Mouse (Mus musculus): ENCODE data around the gene Plcb1. TPM values are rescaled to one million over a fixed set of nuclear protein-coding genes. Genes with fewer than 3 reads are reported as not detected.

Gene Plcb1
- polyA plus RNA-seq, 1 experiment from 2014 or later: 23.0 TPM

DNA sequence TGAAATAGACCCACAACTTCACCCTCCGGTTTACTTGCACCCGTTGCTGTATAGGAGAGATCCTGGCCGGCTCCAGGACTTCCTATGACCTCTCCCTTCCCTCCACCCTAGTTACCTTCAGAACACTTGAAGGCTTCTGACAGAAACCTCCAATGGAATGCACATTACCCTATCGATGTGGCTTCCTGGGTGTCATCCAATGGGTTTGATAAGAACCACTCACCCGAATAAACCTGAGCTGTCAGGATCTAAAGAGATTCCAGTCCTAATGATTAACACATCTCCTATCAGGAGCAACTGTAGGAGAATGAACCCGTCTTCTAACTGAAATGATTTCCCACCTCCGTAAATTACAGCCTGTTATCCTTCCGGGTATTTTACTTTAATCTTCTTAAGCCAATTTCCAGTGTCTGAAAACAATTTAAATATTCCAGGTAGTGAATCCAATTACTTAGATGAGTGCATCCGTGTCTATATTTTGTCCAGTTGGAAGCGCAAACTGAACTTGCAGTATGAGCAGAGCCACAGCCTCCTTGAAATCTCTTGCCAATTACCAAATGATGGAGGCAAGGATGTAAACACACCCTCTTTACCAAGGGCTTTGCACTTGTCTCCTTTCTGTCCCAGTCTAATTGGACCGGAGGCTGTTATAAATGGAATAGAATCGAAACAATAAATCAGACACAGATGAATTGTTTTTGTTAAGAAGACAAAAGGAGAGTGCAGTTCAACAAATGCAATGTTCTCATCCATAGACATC, 1.6 kb downstream of the Plcb1 start:
- Histone ChIP-seq H3K9ac (ENCODE audit: low read length) (peak overlapping the region; percentile 85), H3K36me3 (ENCODE audit: control insufficient read depth, insufficient read depth, low read length) (no peaks in the 10 kb centered on the region), H3K9me3 (replicated peaks; ENCODE audit: control insufficient read depth, low read length) (no peaks in the 10 kb centered on the region), H3K4me1 (ENCODE audit: control insufficient read depth, insufficient read depth, low read length) (peaks cover 7% of the 10 kb centered on the region; the same call in 1 of the 2 replicates), H3K27ac (ENCODE audit: low read depth, low read length) (no peak overlapping the region), H3K27me3 (replicated peaks; ENCODE audit: control insufficient read depth, insufficient read depth, low read length) (no peaks in the 10 kb centered on the region), H3K4me3 (ENCODE audit: low read depth, low read length) (peak overlapping the region; percentile 71), H3K4me2 (ENCODE audit: low read length) (peak overlapping the region; percentile 90)
- DNase-seq (ENCODE audit: low spot score) (peak; percentile 34), ATAC-seq (no peak)
- WGBS: 26% methylated on average over 12 of the region's 12 CpGs

- no peak for DNase-seq (ENCODE audit: low spot score)
- 91% methylated on average over 7 of the region's 7 CpGs for WGBS
- Histone ChIP-seq H3K9me3 (replicated peaks; ENCODE audit: control insufficient read depth, low read length) (no peaks in the 10 kb centered on the region), H3K4me2 (ENCODE audit: low read length) (no peak overlapping the region), H3K4me1 (ENCODE audit: control insufficient read depth, insufficient read depth, low read length) (no peaks in the 10 kb centered on the region; the same call in 1 of the 2 replicates), H3K4me3 (ENCODE audit: low read depth, low read length) (no peak overlapping the region), H3K9ac (ENCODE audit: low read length) (no peak overlapping the region), H3K27ac (ENCODE audit: low read depth, low read length) (no peak overlapping the region), H3K36me3 (ENCODE audit: control insufficient read depth, insufficient read depth, low read length) (no peaks in the 10 kb centered on the region), H3K27me3 (replicated peaks; ENCODE audit: control insufficient read depth, insufficient read depth, low read length) (no peaks in the 10 kb centered on the region)
- ATAC-seq: no peak
These were observed 7.1 kb downstream of the Plcb1 start for GRCm38 (mm10) chr2:134792926-134793325.

- no peak overlapping the region for H3K27ac ChIP-seq (ENCODE audit: low read depth, low read length)
- ATAC-seq: no peak
- no peak overlapping the region for H3K4me3 ChIP-seq (ENCODE audit: low read depth, low read length)
- no peaks in the 10 kb centered on the region for H3K27me3 ChIP-seq (replicated peaks; ENCODE audit: control insufficient read depth, insufficient read depth, low read length)
- no peaks in the 10 kb centered on the region for H3K4me1 ChIP-seq (ENCODE audit: control insufficient read depth, insufficient read depth, low read length)
- no peak for DNase-seq (ENCODE audit: low spot score)
- no peak overlapping the region for H3K9ac ChIP-seq (ENCODE audit: low read length)
- H3K9me3 ChIP-seq (replicated peaks; ENCODE audit: control insufficient read depth, low read length): no peaks in the 10 kb centered on the region
- no peaks in the 10 kb centered on the region for H3K36me3 ChIP-seq (ENCODE audit: control insufficient read depth, insufficient read depth, low read length)
- no peak overlapping the region for H3K4me2 ChIP-seq (ENCODE audit: low read length)
- 78% methylated on average over 1 of the region's 1 CpGs for WGBS
These were observed 14.4 kb downstream of the Plcb1 start for GRCm38 (mm10) chr2:134800226-134800625.

DNA sequence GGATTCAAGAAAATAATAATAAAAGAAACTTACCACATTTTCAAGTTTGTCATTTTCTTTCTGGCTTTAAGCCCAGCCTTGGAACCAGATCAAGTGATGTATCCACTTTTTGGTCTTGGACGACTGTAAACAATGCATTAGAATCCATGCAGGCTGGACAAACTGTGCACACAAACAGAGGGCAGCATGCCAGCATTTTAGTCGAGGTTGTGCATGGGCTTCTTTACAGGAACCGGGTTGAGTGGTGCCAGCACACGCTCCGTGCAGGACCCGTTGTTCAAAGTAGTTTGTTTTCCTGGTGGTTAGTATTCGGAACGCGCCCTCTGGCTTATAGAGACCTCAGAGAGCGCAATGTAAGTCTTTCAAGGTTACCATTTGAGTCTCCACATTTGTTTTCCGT, 30.5 kb downstream of the Plcb1 start:
- ATAC-seq (peak; percentile 40; the same call in 1 of the 2 replicates), DNase-seq (ENCODE audit: low spot score) (peak; percentile 31)
- Histone ChIP-seq H3K27me3 (replicated peaks; ENCODE audit: control insufficient read depth, insufficient read depth, low read length) (no peaks in the 10 kb centered on the region), H3K27ac (ENCODE audit: low read depth, low read length) (no peak overlapping the region), H3K9ac (ENCODE audit: low read length) (no peak overlapping the region), H3K4me3 (ENCODE audit: low read depth, low read length) (no peak overlapping the region), H3K4me1 (ENCODE audit: control insufficient read depth, insufficient read depth, low read length) (peaks cover 8% of the 10 kb centered on the region; the same call in 1 of the 2 replicates), H3K9me3 (replicated peaks; ENCODE audit: control insufficient read depth, low read length) (no peaks in the 10 kb centered on the region), H3K4me2 (ENCODE audit: low read length) (no peak overlapping the region), H3K36me3 (ENCODE audit: control insufficient read depth, insufficient read depth, low read length) (no peaks in the 10 kb centered on the region)
- WGBS: 60% methylated on average over 11 of the region's 11 CpGs

GRCm38 (mm10) chr2:134817058-134817840, 31.4 kb downstream of the Plcb1 start:
- WGBS: 88% methylated on average over 7 of the region's 7 CpGs
- H3K36me3 ChIP-seq (ENCODE audit: control insufficient read depth, insufficient read depth, low read length): no peaks in the 10 kb centered on the region
- H3K4me3 ChIP-seq (ENCODE audit: low read depth, low read length): no peak overlapping the region
- ATAC-seq (no peak), DNase-seq (ENCODE audit: low spot score) (no peak)
- H3K9me3 ChIP-seq (replicated peaks; ENCODE audit: control insufficient read depth, low read length): no peaks in the 10 kb centered on the region
- H3K4me1 ChIP-seq (ENCODE audit: control insufficient read depth, insufficient read depth, low read length): peaks cover 8% of the 10 kb centered on the region; the same call in 1 of the 2 replicates
- no peak overlapping the region for H3K4me2 ChIP-seq (ENCODE audit: low read length)
- no peak overlapping the region for H3K9ac ChIP-seq (ENCODE audit: low read length)
- no peaks in the 10 kb centered on the region for H3K27me3 ChIP-seq (replicated peaks; ENCODE audit: control insufficient read depth, insufficient read depth, low read length)
- no peak overlapping the region for H3K27ac ChIP-seq (ENCODE audit: low read depth, low read length)

DNA sequence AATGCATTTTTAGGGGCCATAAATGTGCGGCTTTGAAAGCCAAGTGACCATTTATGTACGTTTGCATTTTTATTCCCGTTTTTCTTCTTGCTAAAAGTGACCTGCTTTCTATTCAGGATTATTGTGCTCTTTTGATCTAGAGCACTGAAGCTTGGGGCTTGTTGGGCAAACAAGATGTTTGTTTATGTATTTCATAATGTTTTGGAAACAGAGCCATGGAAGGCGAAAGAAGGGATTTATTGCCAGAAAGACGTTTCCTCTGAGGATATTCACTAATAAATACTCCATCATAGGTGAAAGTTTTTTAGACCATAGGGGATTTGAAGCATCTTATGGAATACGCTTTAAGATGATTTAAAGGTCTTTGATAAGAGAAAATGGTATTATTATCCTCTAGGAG, 35.3 kb downstream of the Plcb1 start:
- no peaks in the 10 kb centered on the region for H3K9me3 ChIP-seq (replicated peaks; ENCODE audit: control insufficient read depth, low read length)
- no peaks in the 10 kb centered on the region for H3K27me3 ChIP-seq (replicated peaks; ENCODE audit: control insufficient read depth, insufficient read depth, low read length)
- no peak for ATAC-seq
- WGBS: 78% methylated on average over 6 of the region's 6 CpGs
- no peaks in the 10 kb centered on the region for H3K36me3 ChIP-seq (ENCODE audit: control insufficient read depth, insufficient read depth, low read length)
- no peak overlapping the region for H3K27ac ChIP-seq (ENCODE audit: low read depth, low read length)
- peaks cover 16% of the 10 kb centered on the region for H3K4me1 ChIP-seq (ENCODE audit: control insufficient read depth, insufficient read depth, low read length)
- H3K4me2 ChIP-seq (ENCODE audit: low read length): no peak overlapping the region
- no peak for DNase-seq (ENCODE audit: low spot score)
- H3K9ac ChIP-seq (ENCODE audit: low read length): no peak overlapping the region
- no peak overlapping the region for H3K4me3 ChIP-seq (ENCODE audit: low read depth, low read length)

DNA sequence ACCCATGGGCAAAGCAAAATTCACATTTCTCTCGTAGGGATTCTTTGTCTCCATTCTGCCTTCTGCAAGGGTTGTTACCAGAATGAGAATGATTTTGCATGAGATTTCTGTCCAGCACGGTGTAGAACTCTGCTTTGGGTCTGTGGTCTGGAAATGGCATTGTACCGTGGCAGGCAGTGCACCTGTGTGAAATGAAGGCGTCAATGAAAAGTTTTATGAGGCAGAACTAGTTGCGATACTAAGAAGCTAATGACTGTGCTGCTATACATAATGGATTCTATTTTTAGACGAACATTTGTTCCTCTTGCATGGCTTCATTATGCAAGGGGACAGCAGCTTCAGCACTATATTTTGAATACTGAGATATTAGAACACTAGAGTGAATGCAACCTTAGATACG, 39.8 kb downstream of the Plcb1 start:
- Histone ChIP-seq H3K27ac (ENCODE audit: low read depth, low read length) (no peak overlapping the region; the same call in 1 of the 2 replicates), H3K4me3 (ENCODE audit: low read depth, low read length) (no peak overlapping the region), H3K27me3 (replicated peaks; ENCODE audit: control insufficient read depth, insufficient read depth, low read length) (no peaks in the 10 kb centered on the region), H3K4me1 (ENCODE audit: control insufficient read depth, insufficient read depth, low read length) (peaks cover 16% of the 10 kb centered on the region), H3K9ac (ENCODE audit: low read length) (no peak overlapping the region; the same call in 1 of the 2 replicates), H3K4me2 (ENCODE audit: low read length) (no peak overlapping the region), H3K36me3 (ENCODE audit: control insufficient read depth, insufficient read depth, low read length) (no peaks in the 10 kb centered on the region), H3K9me3 (replicated peaks; ENCODE audit: control insufficient read depth, low read length) (no peaks in the 10 kb centered on the region)
- 24% methylated on average over 7 of the region's 7 CpGs for WGBS
- ATAC-seq: 0 out of 2 replicates have a peak, but pooled peaks have one; percentile 13
- DNase-seq (ENCODE audit: low spot score): peak; percentile 38

DNA sequence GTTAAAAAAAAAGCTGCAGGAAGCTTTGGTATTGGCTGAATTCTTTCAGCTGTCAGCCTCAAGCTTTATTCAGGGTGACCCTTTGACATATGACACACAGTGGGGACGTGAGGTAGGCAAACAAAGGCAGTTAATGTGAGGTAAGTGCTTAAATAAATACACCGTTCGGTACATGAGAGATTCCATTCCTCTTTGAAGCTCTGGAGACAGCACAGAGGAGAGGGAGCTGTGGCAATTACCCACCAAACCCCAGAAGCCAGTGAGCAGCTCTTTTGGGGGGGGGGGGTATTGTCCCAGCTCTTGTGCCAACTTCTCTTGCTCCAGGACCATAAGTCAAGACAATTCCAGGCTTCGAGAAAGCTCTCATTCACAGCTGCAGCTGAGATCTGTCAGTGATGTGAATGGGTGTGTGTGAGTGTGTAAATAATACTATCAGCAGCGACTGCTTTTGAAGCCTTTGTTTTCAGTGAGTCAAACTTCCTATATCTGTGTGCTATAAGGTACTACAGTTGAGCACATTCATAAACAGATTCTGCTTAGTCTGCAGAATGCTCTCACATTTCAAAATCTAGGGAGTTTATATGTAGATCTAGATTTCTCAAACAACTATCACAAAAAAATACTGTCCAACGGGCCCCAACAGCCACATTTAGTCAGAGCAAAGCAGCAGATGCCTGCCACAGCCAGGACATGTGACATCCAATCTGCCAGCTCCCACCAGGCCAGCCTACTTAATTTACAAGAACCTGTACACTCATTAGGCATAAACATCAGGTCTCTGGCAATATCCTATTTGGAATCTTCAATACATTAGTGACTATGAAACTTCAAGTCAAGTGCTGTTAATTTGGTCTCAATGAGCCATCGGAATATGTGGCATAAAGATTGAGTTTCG, 40.5 kb downstream of the Plcb1 start:
- Histone ChIP-seq H3K4me1 (ENCODE audit: control insufficient read depth, insufficient read depth, low read length) (peaks cover 16% of the 10 kb centered on the region), H3K4me2 (ENCODE audit: low read length) (no peak overlapping the region), H3K9me3 (replicated peaks; ENCODE audit: control insufficient read depth, low read length) (no peaks in the 10 kb centered on the region), H3K36me3 (ENCODE audit: control insufficient read depth, insufficient read depth, low read length) (no peaks in the 10 kb centered on the region), H3K27ac (ENCODE audit: low read depth, low read length) (peak overlapping the region; percentile 59), H3K9ac (ENCODE audit: low read length) (peak overlapping the region; percentile 29; the same call in 1 of the 2 replicates), H3K4me3 (ENCODE audit: low read depth, low read length) (no peak overlapping the region), H3K27me3 (replicated peaks; ENCODE audit: control insufficient read depth, insufficient read depth, low read length) (no peaks in the 10 kb centered on the region)
- ATAC-seq: peak; percentile 66; the same call in 1 of the 2 replicates
- DNase-seq (ENCODE audit: low spot score): peak; percentile 49
- WGBS: 26% methylated on average over 8 of the region's 8 CpGs
